Mouse (Mus musculus) erythroblast, adult 5-6 weeks (primary cell): Measurements from ENCODE around the gene Spon1. TPM values are rescaled to one million over a fixed set of nuclear protein-coding genes. Genes with fewer than 3 reads are reported as not detected.

Experiments
- ATAC-seq: replicated peaks from 2 replicates; pipeline ENCODE4 v1.8.0; 2016; ENCODE audit warnings: moderate number of reproducible peaks, mild to moderate bottlenecking, moderate TSS enrichment, inconsistent platforms; ENCODE audit not compliant: poor library complexity, low FRiP score, severe bottlenecking
- total RNA-seq, 2 experiments: library from RNA; stranded (forward) in 1 of 2; stranded (reverse) in 1 of 2; fragments of 150-400 nt in 1 of 2; fragments of 200-764, 138-1000 nt in 1 of 2; gene quantifications; 2 replicates each; pipeline versions ENCODE4 v1.2.3 to v1.2.4; 2015 to 2017; ENCODE audit warnings: low replicate concordance in 2 of 2

The Spon1 gene
- total RNA-seq, 2 experiments from 2014 or later, result 0.17 TPM; not detected in 1

DNA sequence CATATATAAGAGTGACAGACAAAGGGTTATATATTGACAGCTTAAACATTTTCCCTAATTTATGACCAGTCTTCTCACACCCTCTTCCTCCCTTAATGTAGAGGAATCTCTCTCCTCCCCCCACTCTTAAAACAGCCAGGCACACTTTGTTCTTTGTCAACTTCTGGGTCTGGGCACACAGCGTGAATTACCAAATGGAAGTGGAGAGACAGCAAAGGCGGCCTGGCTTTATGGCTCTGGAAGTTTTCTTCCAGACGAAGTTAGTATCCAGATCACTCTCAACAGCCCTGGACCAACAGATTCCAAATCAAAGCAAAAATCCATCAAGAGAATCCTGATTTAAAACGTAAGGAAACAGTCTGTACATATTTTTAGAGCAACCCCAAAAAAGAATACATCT is 198.0 kb downstream of the Spon1 start:
- no peak for ATAC-seq

DNA sequence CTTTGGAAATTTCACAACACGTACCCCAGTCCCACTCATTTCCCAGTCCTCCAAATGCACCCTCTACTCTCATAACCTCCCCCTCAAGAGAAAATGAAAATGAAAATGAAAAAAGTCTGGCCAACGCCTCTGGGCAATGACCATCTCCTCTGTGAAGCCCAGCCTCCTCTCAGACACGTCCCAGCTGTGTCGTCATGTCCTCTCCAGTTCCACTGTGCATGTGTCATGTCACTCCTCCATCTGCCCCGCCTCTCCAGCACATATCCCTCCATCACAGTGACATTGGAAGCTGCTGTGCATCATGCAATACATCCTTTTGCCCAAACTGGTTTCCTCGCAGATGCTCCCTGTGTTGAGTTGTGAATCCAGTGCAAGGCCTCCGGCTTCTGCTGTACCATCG is 199.8 kb downstream of the Spon1 start:
- ATAC-seq, result no peak

DNA sequence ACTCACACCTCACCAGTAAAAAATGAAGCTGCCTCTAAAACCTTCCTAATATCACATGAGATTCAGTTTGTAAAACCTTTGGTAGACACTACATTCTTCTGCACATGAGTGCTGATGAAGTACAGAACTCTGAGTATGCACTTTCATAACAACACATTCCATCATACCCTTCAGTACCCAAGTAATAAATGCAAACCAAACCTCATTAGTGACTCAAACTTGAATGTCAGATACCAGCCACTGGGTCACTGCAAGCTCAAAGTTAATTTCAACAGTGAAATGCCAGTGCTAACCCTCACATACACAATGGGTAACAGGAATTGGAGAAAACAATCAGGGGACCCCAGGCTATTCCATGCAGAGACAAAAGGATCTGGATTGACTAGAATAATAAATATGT is 203.4 kb downstream of the Spon1 start:
- ATAC-seq, result no peak

DNA sequence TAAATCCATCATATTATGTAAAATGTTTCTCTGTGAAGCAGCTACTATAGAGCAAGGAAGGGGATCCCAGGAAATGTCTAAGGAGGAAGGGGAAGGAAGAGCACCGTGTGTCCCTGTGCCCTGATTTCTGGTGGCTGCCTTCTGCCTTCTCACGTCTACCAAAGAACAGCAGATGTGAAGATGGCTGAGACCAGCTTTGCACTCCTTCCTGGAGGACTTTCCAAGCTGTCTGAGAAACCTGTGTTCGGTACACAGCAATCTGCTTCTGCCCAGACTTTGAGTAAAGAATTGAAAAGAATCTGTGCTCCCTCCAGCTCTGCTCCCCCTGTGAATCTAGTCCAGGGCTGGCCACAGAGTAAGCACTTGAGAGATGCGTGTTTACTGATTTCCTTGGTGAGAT is 206.7 kb downstream of the Spon1 start:
- no peak for ATAC-seq

DNA sequence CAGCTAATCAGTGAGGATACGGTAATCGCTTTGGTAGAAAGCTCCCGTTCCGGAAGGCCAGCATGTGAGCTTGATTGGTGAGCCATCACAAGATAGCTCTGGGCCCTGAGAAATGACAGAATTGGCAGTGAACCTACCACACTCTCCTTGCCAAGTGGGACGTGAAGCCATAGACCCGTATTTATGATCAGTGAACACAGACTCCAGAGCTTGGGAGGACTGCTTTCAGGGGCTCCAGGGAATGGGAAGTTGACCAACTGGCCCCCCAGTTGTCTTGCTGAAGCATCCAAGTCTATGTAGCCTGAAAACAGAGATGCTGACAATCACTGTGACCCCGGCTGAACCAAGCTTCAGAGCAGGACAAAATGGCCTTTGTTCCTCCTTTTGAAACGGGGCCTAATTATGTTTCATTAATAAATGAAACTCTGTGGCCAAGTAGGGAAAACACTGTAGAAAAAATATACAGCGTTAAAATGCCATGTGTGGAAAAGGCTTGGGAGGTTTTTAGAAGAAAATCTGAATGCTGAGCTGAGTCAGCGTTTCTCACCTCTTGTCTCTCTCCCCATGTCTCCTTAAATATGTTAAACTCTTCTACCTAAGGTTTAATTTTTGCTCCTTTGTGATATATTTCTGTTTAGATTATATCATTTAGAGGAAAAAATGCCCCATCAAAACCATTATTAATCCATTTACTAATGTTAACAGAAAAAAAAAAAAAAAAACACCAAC is 220.8 kb downstream of the Spon1 start:
- ATAC-seq, result no peak

DNA sequence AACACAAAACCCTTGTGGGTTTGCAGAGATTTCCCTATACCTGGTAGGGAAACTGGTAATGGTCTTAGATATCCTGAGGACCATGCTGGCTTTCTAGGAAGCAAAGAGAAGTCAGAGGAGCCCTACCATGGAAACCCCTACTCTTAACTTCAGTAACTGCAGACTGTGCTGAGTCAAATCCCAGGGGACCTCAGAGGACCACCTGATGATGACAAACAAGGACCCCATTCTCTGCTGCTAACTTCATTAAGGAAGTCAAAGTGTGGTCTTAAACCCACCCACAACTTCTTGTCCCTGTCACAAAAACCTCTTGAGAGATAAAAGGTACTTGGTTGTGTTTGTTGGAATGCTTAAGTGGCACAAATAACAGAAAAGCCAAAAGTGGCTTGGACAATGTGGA is 222.4 kb downstream of the Spon1 start:
- ATAC-seq, result no peak

DNA sequence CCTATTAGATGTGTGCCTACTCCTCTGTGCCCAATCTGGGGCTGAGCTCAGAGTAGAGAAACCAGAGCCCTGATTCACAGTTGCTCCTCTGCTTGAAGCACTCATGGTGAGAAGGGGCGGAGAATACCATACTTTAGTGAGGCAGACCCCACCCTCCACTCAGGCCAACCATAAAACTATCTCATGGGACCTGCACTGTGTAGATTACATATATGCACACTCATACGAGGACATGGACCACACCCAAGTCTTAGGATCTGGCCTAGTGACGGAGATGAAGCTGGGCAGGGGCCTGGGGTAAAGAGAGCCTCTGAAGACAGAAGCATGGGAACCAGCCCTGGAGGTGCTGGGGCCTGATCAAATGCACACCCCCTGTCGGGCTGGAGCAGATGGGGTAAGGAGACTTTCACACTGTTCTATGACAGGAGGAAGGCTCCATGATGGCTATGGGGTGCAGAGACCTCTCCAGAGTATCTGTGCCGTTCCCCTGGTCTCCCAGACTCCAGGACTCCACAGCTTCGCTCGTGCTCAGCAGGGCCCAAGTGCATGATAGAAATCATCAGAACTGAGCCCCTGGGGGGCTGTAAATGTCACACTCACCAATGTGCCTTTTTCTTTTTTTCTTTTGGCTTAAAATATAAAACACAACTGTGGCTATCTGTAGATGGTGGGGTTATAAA is 232.0 kb downstream of the Spon1 start:
- ATAC-seq, result peak; percentile 80

DNA sequence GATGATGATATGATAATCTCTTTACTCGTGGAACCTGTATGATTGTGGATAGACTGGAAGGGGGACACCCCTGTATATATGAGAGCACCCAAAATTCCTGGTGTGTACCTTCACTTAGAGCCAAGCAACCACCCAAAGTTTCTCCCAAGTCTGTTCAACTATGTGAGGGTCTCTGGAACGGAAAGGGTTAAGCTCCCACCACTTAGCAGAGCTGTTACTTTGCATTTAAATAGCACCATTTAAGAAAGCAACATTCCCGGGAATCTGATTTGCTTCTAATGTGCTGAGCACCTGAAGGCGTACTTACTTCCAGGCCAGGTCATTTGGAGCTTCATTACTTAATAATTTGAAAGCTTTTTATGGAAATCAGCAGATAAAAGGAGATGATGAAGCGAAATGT is 238.4 kb downstream of the Spon1 start:
- no peak for ATAC-seq

DNA sequence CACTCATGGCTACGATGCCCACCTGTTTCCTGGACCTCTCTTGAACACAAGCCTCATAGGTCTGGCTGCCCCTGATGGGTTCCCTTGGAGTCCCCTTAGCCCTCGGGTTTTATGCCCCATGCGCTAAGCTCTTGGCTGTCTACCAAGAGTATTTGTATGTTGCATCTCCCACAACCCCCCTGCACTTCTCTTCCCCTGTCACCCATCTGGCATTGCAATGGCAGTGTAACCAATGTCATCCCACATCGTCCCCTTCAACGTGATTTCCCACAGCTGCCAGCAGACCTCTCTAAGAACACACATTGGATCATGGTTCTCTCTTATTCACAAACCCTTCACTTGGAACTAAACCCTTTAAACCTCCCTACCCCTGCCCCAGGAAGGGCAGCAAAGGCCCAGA is 239.7 kb downstream of the Spon1 start:
- no peak for ATAC-seq

DNA sequence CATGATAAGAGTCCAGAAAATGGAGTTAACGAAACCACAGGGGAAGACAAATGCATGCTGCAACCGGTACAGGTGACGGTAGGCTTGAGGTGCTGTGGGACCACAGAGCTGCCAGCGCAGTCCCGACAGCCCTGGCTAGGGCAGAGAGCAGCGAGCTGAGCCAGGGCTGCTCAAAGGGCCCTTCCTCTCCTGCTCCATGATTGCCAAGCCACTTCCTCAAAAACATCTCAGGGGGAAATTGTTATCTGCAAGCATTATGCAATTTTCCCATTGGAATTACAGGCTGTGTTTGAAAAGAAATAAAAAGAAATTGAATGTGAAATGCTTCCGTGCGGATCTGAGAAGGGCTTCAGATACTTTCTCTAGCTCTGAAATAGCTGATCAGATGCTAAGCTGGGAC is 240.7 kb downstream of the Spon1 start:
- ATAC-seq, result no peak

DNA sequence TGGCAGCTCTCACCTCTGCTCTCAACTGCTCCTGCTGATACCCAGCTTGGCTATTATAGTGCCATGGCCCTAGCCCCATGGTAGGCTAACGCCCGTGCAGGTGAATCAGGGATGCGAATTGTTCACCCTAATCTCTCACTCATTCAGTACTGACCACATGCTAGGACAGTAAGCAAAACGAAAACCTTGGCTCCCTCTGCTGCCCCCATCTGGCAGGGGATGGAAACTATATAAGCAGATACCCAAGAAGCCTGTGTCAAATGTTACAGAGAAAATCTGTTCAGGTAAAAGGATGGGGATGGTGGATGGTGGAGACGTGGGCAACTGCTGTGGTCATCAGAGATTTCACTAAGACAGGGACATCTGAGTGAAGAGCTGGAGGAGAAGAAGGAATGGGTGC is 241.8 kb downstream of the Spon1 start:
- no peak for ATAC-seq

DNA sequence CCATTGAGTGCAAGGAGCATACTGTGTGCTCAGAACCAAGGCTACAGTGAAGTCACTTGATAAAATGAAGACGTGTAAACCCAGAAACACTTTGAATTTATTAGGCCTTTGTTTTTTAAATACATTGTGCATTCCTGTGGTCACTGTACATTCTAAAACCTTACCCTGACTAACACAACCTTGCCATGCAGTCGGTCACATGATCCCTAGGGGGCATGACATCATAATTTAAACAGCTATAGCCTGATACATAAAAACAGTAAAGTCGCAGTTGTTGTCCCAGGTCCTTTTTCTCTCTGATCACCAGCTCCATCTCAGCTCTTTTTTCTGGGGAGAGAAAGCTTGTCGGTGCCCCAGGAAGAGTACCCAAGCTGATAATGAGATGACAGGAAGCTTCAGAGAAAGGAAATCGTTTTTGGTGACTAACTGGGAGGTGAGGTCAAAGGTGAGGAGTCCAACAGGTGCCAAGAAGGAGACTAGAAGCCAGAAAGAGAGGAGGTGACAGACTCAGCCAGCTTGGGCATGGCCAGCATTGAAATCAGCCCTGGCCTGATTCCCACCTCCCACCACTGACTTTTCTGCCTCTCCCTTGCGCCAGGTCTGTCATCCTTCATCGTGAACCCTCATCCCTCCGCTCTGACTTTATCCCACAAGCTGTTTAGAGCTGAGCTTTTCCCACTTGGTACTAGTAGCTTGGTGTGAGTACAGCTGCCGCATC is 246.1 kb downstream of the Spon1 start:
- ATAC-seq, result no peak

DNA sequence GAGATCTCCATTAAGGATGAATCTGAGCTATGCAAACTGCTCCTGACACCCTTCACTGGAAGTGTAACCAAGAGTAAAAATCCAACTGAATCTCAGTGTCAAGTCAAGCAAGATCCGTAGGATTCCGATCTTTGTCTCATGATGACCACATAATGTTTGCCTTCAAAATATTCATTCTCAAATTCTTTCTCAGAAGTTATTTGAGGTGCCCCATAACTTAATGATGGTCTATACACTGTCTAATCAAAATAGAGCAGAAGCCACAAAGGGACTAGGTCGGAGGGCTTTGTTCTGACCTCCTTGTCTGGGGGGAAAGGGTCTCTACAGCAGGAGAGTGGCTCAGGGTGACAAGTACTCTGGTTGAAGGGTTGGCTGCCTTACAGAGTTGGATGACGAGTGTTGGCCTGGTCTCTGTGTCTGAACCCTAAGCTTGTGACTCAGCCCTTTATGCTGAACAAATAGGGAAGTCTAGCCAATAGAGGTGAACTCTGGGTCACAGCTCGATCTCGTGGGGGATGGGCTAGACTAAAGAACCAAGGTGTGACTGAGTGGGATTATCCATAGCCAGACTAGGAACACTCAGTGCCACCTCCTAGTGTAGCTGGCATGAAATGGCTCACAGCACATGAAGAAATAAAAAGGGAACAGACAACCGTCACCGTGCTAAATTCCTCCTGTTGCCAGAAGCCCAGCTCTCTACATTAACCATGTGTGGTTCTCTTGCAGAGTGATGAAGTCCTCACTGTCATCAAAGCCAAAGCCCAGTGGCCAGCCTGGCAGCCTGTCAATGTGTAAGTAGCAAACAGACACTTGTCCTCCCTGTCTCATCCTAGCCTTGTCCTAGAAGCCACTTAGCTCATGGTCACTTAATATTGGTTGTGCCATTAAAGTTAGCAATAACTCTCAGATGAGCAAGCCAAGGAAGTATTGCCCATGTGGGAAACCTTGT is 250.5 kb downstream of the Spon1 start:
- no peak for ATAC-seq

DNA sequence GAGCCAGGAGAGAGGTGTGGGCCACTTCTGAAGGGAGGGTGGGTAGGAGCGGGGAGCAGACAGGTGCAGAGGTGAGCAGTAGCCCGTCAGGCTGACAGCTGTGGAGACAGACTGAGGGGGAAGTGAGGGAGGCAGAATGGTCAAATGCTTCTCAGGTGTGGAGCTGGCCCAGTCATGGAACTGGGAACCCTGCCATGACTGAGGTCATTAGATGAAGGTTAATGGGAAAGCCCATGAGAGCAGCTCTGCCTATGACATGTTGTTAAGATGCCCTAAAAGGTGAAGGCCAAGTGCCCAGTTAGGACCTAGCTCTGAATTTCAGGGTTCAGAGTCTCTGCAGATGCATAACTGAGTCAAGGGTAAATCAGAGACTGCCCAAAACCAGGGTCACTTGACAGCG is 253.1 kb downstream of the Spon1 start:
- no peak for ATAC-seq

DNA sequence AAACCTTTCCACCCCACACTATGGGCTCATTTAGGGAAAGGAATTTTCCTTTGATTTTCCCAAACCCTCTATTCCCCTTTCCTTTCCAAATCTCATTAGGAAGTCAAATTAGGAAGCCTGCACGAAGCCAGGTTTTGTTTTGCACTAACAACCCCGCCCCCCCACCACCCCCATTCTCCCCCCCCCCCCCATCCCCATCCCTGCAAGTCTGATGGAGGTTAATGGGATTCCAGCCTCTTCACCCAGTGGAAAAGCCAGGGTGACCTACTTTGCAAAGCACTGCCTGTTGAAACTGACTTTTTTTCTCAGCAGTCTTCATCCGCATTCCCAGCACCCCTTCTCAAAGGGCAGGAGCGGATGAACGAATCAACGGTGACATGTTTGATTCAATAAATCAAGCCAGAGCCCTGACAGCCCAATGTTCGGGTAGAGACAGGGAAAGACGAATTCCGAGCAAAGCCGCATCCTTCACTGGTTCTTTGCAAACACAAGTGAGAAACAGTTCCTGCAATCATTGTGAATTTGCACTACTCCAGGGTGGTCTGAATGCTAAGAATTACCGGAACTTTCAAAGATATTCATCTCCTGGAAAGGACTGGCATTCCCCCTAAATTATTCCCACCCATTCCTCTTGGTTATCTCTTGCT is 254.4 kb downstream of the Spon1 start:
- ATAC-seq, result no peak

DNA sequence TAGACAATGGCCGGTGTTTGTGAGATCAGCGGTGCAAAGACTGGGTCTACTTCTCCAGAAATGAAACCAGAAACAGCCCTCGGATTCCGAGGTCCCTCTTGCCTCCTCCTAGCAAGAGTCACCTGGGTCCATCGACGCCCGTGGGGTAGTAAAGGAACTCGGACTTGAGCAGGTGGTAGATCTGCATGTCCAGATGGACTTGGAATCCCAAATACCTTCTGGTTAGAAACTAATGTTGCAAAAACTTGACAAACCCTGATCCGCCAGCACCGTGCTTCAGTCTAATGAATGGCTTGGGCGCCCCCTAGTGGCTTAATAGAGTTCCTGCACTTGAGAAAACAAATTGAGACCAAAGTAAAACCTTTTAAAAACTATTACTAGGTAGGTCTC is 254.9 kb downstream of the Spon1 start:
- ATAC-seq, result peak; percentile 75

DNA sequence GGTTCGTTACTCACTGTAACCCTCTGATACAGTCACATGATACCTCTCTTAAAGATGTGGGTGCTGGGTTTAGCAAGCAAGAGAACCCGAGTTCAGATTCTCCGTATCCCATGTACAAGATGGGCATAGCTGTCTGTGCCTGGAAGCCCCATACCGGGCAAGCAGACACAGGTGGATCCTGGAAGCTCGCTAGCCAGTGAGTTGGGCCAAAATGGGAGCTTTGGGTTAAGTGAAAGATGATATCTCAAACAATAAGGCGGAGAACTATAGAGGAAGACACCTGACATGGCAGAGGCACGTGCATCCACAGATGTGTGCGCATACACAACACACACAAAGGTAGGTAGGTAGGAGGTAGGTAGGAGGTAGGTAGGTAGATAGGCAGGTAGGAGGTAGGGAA is 261.1 kb downstream of the Spon1 start:
- no peak for ATAC-seq

DNA sequence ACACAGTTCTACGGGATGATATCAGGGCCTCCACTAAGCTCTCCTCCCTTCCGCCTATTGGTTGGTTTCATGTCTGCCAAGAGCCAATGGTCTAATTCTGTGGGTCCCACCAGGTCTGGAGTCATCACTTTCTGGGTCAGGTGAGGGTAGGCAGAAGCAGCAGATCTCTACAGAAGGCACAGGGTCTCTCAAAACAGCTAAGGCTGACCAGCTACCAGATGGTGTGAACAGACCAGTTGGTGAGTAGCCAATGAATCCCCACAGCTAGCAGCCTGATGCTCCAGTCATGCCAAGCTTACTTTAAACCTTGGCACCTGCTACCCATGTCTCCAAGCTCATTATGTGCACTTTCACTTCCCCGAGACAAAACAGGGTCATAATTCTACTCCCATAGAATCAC is 261.6 kb downstream of the Spon1 start:
- no peak for ATAC-seq

DNA sequence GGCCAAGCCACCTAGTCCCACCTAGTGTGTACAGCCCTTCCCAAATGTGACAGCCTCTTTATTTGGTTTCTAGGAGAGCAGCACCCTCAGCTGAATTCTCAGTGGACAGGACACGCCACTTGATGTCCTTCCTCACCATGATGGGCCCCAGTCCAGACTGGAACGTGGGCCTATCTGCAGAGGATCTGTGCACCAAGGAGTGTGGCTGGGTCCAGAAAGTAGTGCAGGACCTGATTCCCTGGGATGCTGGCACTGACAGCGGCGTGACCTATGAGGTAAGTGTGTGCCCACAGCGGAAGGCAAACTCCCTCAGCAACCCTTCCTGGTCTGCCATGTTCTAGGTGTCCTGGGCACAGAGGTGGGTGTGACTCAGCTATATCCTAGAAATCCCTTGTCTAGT is 263.0 kb downstream of the Spon1 start:
- ATAC-seq, result no peak

DNA sequence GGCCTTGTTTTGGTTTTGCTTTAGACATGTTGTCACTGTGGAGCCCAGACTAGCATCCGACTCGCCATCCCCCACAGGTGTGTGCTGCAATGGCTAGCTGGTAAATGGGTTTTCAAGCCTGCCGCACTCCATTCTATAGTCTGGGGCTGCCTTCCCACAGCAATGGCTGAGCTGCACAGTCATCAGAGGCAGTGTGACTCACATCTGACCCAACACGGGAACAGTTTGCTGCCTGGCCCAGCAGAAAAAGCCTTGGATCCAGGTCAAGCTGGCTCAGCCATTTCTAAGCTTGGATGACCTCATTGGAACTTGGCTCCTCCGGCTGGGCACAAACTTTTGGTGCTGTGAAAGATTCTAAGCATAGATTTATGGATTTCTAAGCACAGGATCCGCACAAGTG is 263.8 kb downstream of the Spon1 start:
- no peak for ATAC-seq
